Mouse (Mus musculus): ENCODE data around the gene Cib1. TPM values are rescaled to one million over a fixed set of nuclear protein-coding genes. Genes with fewer than 3 reads are reported as not detected.

Gene Cib1
- 61.9 and 70.1 TPM in 2 replicates for polyA plus RNA-seq (2015; fragmentation: Nextera tagmentation; extraction: Ambion mirVana)

DNA sequence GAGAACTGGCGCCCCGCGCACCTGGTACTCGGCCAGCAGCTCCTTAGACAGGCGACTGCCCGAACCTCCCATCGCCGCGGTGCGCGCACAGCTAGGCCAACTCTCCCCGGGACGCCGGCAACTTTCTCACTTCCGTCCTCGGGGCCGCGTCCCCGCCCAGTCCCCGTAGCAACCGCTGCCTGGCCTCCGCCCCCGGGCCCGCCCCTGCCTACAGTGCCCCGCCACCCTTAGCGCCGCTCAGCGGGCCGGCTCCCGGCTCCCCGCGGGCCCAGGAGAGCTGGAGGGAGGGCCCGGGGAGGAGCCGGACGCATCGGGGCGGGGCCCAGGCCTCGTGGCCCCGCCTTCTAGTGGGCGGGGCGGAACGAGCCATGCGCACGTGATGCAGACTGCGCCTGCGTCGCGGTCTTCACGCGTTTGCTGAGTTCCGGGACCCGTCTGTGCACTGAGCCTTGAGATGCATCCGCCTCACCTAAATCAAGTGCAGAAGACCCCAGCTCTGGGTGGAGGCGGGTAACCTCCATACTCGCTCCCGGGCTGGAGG, at the start of gene Cib1, which contains the start of gene Gdpgp1:
Cib1 (minus strand) TSS at position 325 of the 541 bp plus-strand sequence.
Gdpgp1 (plus strand) TSS at position 377 of the 541 bp plus-strand sequence.
- ATAC-seq (ENCODE audit: low FRiP score, low read depth): peak; percentile 96
- under 1% methylated on average over 56 of the region's 56 CpGs for WGBS
- no peaks in the 10 kb centered on the region for H3K9me3 ChIP-seq
- peak within 1 kb of the TSS; percentile 91 for H3K4me2 ChIP-seq (replicated peaks)
- peaks cover 25% of the 10 kb centered on the region for H3K4me1 ChIP-seq
- peak within 1 kb of the TSS; percentile 74 for H3K9ac ChIP-seq
- peaks cover 3% of the 10 kb centered on the region; the same call in 1 of the 2 replicates for H3K27me3 ChIP-seq
- peak within 1 kb of the TSS; percentile 69 for H3K4me3 ChIP-seq
- peaks cover 18% of the 10 kb centered on the region for H3K36me3 ChIP-seq
- no peak within 1 kb of the TSS; the same call in 1 of the 2 replicates for H3K27ac ChIP-seq

DNA sequence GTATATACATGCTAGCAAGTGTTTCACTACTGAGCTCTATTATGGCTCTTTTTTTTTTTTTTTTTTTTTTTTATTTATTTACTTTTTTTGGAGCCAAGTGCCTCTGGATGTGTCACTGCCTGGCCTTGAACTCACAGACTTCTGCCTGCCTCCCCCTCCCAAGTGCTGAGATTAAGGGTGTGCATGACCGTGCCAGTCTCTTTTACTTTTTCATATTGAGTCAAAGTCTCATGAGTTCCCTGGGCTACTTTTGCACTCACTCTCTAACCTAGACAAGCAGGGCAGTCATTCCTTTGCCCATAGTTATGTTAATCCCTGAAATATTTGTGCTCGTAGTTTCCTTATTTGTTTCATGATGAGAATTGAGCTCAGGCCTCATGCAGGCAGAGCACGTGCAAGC, 49.0 kb upstream of the Cib1 start:
- no peaks in the 10 kb centered on the region for H3K27me3 ChIP-seq
- H3K27ac ChIP-seq: no peak overlapping the region
- H3K4me1 ChIP-seq: no peaks in the 10 kb centered on the region
- peaks cover 90% of the 10 kb centered on the region for H3K36me3 ChIP-seq
- H3K4me3 ChIP-seq: no peak overlapping the region
- no peak overlapping the region for H3K4me2 ChIP-seq (replicated peaks)
- no peak overlapping the region for H3K9ac ChIP-seq
- no peaks in the 10 kb centered on the region for H3K9me3 ChIP-seq
- whole genome bisulfite sequencing: 90% methylated on average over 3 of the region's 3 CpGs
- no peak for ATAC-seq (ENCODE audit: low FRiP score, low read depth)

DNA sequence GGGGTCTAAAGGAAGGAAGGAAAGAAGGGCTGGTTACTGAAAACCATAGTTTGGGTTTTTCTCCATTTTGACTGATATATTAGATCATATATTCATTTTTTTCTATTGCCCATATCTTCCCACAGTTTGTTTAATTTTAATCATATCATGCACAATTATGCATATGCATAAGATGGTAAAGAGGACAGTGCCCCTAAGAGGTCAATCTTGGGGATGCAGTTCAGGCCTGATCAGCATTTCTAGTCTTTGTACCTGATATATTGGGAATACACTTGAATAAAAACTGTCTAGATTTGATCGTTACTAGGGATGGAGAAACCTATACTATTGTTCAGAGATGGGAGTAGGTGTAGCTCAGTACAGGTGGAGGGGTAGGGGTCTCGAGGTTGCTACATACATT, 48.4 kb upstream of the Cib1 start:
- Histone ChIP-seq H3K36me3 (peaks cover 90% of the 10 kb centered on the region), H3K9ac (no peak overlapping the region), H3K27me3 (no peaks in the 10 kb centered on the region), H3K27ac (no peak overlapping the region), H3K4me3 (no peak overlapping the region), H3K9me3 (no peaks in the 10 kb centered on the region), H3K4me1 (no peaks in the 10 kb centered on the region), H3K4me2 (replicated peaks) (no peak overlapping the region)
- 88% methylated on average over 2 of the region's 2 CpGs for WGBS
- ATAC-seq (ENCODE audit: low FRiP score, low read depth): no peak

DNA sequence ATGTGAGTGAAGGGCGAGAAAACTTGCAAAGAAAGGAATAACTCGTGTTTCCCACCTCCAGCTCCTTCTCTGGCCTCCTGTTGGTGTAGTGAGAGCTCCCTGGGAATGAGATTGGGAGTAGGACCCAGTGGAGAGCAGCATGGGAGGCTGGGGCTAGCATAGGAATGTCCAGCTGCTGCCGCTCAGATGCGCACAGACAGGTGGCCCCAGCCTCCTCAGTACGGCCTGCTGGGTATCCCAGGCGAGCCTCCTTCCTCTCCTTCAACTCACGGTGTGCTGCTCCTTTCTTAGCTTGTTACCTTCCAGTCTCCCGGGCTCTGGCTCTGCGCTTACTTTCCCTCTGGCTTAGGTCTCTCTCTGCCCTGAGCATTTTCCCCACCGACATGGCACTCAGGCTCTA, 47.4 kb upstream of the Cib1 start:
- Histone ChIP-seq H3K36me3 (peaks cover 88% of the 10 kb centered on the region), H3K4me3 (no peak overlapping the region), H3K27ac (no peak overlapping the region), H3K4me2 (replicated peaks) (no peak overlapping the region), H3K9ac (no peak overlapping the region), H3K4me1 (no peaks in the 10 kb centered on the region), H3K27me3 (no peaks in the 10 kb centered on the region), H3K9me3 (peaks cover 3% of the 10 kb centered on the region)
- no peak for ATAC-seq (ENCODE audit: low FRiP score, low read depth)
- WGBS: 75% methylated on average over 10 of the region's 10 CpGs

DNA sequence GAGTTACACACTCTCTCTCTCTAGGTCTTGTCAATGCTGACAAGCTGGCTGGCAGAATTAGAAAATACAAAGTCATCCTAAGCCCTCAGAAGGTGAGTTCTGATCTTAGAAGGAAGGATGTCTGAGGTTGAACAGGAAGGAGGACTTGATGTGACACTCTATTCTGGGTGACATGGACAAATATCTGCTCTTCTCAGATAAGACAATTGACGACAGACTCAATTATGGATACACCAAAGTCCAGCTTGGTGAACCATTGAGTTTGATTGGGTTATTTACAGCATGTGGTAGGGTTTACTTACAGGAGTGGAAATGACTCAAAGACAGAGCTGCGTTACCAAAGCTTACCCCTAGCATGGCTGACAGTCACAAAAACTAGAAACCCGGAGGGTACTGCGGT, 43.8 kb upstream of the Cib1 start:
- H3K36me3 ChIP-seq: peaks cover 86% of the 10 kb centered on the region
- 90% methylated on average over 4 of the region's 4 CpGs for WGBS
- H3K4me1 ChIP-seq: no peaks in the 10 kb centered on the region
- H3K4me2 ChIP-seq (replicated peaks): no peak overlapping the region
- H3K27ac ChIP-seq: no peak overlapping the region
- no peak overlapping the region for H3K9ac ChIP-seq
- peaks cover 17% of the 10 kb centered on the region for H3K9me3 ChIP-seq
- no peak overlapping the region for H3K4me3 ChIP-seq
- ATAC-seq (ENCODE audit: low FRiP score, low read depth): no peak
- no peaks in the 10 kb centered on the region for H3K27me3 ChIP-seq

DNA sequence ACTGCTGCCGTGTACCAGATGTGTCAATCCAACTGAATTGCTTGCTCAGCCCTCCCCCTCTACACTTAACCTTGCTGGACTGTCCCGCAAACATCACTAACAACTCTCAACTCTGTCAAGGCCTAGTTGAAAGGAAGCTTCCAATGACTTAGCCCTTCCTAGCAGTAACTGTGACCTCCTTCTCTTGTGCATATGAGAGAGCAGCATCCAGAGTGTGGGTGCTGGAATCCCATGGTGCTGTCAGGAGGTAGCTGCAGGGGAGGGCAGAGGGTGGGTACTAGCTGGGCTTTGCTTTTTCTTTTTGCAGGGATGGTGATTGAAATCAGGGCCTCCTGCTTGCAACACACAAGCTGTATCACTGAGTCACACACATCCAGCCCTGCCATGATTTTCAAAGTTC, 40.8 kb upstream of the Cib1 start:
- Histone ChIP-seq H3K4me3 (no peak overlapping the region), H3K9ac (no peak overlapping the region), H3K36me3 (peaks cover 60% of the 10 kb centered on the region), H3K4me2 (replicated peaks) (no peak overlapping the region), H3K4me1 (peaks cover 19% of the 10 kb centered on the region), H3K27me3 (no peaks in the 10 kb centered on the region), H3K27ac (no peak overlapping the region), H3K9me3 (peaks cover 17% of the 10 kb centered on the region)
- no peak for ATAC-seq (ENCODE audit: low FRiP score, low read depth)
- WGBS: 89% methylated on average over 2 of the region's 2 CpGs

DNA sequence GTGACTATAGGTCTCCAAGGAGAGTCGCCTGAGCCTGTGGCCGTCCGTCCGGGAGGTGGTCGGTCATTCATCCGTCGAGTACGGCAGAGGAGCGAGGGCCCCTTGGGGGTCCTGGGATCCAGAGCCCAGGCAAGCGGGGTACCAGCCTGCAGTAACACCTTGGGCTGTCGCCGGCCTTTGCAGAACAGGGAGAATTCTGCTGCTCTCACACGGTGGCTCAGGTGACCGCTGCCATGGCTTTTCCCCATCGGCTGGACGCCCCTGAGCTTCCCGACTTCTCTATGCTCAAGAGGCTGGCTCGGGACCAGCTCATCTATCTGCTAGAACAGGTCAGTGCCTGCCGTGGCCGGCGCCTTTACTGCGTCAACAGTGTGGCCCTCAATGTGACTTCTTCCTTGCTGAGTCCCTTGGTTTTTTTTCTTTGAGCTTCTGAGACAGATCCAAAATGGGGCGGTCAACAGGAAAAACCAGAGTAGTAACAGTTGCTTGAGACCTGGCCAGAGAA, 37.2 kb upstream of the Cib1 start:
- Histone ChIP-seq H3K36me3 (peaks cover 47% of the 10 kb centered on the region), H3K27ac (peak overlapping the region; percentile 28; the same call in 1 of the 2 replicates), H3K4me2 (replicated peaks) (peak overlapping the region; percentile 96), H3K4me1 (peaks cover 20% of the 10 kb centered on the region), H3K9me3 (peaks cover 12% of the 10 kb centered on the region), H3K4me3 (peak overlapping the region; percentile 91), H3K9ac (peak overlapping the region; percentile 84), H3K27me3 (no peaks in the 10 kb centered on the region)
- WGBS: under 1% methylated on average over 23 of the region's 23 CpGs
- no peak; the same call in 1 of the 2 replicates for ATAC-seq (ENCODE audit: low FRiP score, low read depth)

DNA sequence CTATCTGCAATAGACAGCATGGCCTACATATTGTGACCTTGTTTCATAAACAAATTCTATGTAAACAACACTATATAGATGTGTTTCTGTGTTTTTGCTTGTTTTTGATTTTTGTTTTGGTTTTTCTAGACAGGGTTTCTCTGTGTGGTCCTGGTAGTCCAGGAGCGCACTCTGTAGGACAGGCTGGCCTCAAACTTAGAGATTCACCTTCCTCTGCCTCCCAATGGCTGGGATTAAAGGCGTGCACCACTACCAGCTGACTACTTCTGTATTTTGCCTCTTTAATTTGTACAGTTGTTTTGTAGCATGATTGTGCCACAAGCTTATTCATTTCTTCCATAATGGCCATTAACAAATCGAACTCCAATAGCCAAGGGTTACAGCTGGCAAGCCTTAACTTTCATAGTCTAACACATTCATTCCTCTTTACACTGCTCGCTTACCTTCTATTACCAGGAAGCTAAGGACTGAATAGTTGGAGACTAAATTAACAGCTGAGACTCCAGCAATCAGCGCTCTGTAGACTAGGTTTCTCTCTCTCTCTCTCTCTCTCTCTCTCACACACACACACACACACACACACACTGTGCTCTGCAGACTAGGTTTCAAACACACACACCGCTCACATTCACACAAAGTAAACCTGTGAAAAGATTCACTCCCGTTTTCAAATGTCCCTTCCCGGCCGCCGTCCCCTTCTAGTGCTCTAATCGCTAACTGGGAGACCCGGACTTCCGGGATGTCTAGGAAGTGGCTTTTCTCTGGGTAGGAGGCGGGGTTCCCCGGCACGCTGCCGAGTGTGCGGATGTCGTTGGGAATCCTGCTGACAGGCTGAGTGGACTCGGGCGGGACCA, 36.5 kb upstream of the Cib1 start, which contains the start of gene Vps33b:
Vps33b (plus strand) TSS at position 753 of the 854 bp plus-strand sequence.
- Histone ChIP-seq H3K9me3 (peaks cover 5% of the 10 kb centered on the region; the same call in 1 of the 2 replicates), H3K4me2 (replicated peaks) (peak within 1 kb of the TSS; percentile 96), H3K4me1 (peaks cover 20% of the 10 kb centered on the region), H3K27ac (peak within 1 kb of the TSS; percentile 74), H3K4me3 (peak within 1 kb of the TSS; percentile 91), H3K9ac (peak within 1 kb of the TSS; percentile 84), H3K36me3 (peaks cover 47% of the 10 kb centered on the region), H3K27me3 (no peaks in the 10 kb centered on the region)
- peak; percentile 87 for ATAC-seq (ENCODE audit: low FRiP score, low read depth)
- WGBS: 6% methylated on average over 21 of the region's 21 CpGs

DNA sequence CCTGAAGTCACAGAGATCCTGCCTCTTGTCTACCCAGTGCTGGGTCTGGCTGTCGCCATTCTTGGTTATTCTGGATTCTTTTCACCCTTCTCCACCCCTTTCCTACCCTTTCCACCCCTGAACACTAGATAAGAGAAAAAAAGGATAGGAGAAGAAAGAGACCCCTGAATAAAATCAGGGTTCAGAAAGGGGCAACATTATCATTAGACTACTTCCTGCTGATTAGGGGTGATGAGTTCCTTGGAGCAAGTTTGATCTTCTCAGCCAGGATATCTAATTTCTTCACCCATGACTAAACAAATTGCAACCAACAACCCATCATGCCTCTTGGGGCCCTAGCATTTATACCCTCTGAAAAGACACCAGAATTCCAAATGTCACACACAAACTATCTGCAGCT, 35.2 kb upstream of the Cib1 start:
- Histone ChIP-seq H3K27me3 (no peaks in the 10 kb centered on the region), H3K4me2 (replicated peaks) (no peak overlapping the region), H3K9me3 (no peaks in the 10 kb centered on the region), H3K36me3 (peaks cover 43% of the 10 kb centered on the region), H3K9ac (no peak overlapping the region), H3K4me3 (no peak overlapping the region), H3K4me1 (peaks cover 20% of the 10 kb centered on the region), H3K27ac (no peak overlapping the region)
- WGBS: 73% methylated on average over 1 of the region's 1 CpGs
- no peak for ATAC-seq (ENCODE audit: low FRiP score, low read depth)

DNA sequence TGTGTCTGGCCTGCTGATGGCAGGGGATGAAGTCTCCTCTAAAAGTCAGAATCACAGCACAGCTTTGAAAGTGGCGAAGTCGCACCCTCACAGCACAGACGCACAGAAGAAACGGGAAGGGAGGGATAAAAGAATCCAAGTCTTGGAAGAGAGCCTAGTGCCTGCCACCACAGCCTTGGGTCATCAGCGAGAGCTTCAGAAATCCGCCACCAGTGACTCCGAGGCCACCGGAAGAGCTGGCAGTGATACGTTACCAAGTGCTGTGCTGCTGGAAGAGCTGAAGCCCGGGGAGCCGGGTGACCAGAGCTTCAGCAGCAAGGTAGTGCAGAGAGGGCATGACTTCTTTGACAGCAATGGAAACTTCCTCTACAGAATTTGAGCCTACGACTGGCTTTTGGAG, 32.0 kb upstream of the Cib1 start:
- peaks cover 20% of the 10 kb centered on the region for H3K4me1 ChIP-seq
- H3K4me2 ChIP-seq (replicated peaks): no peak overlapping the region
- no peak overlapping the region for H3K27ac ChIP-seq
- peaks cover 5% of the 10 kb centered on the region for H3K27me3 ChIP-seq
- H3K9me3 ChIP-seq: no peaks in the 10 kb centered on the region
- no peak overlapping the region for H3K4me3 ChIP-seq
- H3K36me3 ChIP-seq: peaks cover 38% of the 10 kb centered on the region
- 92% methylated on average over 12 of the region's 12 CpGs for WGBS
- no peak overlapping the region for H3K9ac ChIP-seq
- no peak for ATAC-seq (ENCODE audit: low FRiP score, low read depth)

DNA sequence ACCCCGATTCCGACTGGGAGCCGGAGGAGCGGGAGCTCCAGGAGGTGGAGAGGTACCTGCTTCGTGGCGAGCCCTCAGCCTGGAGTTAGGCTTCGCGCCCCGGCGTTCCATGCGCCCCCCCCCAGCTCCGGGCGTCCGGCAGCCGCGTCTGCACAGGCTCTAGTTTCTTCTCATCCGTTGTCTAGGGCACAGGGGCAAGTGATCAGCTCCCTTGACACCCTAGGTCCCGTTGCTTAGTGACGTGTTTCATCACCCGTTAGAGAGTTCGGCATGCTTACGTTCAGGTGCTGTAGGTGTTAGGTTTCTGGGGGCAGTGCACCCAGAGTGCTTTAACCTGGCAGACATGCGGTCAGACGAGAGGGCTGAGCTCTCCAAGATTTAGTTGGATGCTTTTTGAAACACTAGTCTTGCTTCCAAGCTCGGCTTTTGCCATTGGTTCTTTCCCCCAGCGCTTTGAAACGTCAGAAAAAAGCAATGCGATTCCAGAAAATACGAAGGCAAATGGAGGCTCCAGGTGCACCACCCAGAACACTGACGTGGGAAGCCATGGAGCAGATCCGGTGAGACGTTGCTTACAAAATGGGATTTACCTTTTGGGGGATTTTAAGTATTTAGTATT, 28.9 kb upstream of the Cib1 start:
- Histone ChIP-seq H3K36me3 (peaks cover 33% of the 10 kb centered on the region), H3K27ac (peak overlapping the region; percentile 56; the same call in 1 of the 2 replicates), H3K4me3 (peak overlapping the region; percentile 89), H3K4me1 (peaks cover 13% of the 10 kb centered on the region), H3K9me3 (no peaks in the 10 kb centered on the region), H3K4me2 (replicated peaks) (peak overlapping the region; percentile 85), H3K9ac (peak overlapping the region; percentile 85), H3K27me3 (peaks cover 28% of the 10 kb centered on the region)
- peak; percentile 74 for ATAC-seq (ENCODE audit: low FRiP score, low read depth)
- 1% methylated on average over 32 of the region's 32 CpGs for WGBS
